Comparison of ENCODE assay signal across 8 mouse cellular contexts in the genomic region with DNA sequence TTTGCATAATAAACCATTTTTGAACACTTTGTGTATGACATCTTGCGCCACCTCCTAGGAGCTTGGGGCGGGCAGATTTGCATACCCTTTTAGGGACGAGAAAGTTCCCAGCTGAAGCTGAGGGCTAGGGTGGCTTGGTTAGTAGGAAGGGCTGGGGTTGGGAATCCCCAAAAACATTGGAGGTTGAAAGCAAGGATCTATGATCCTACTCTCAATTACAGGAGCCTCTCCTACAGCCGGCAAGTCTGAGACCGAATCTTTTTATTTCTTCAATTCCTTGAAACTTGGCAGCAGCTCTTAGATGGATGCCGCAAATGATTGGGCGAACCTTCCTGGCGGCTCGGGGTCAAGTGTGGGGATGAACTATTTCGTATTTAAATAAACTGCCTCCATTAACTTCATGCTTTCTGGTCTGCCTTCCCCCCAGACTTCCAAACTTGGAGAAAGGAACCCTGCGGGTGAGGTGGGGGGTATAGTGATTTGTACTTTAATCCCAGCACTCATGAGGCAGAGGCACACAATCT. TPM values are rescaled to one million over a fixed set of nuclear protein-coding genes. Genes with fewer than 3 reads are reported as not detected.
DNase-seq lines count a peak whose midpoint lies in the region; ATAC-seq and TF ChIP-seq lines count a peak whose summit lies in the region.

No protein-coding gene starts in this region.

- H3K9ac ChIP-seq in heart, adult 2 months (ENCODE audit: low read depth, low read length): peak overlapping the region; percentile 69
- peak overlapping the region; percentile 80 for H3K9ac ChIP-seq in hindbrain, embryonic 12.5 days
- H3K9ac ChIP-seq in liver, postnatal 0 days (replicated peaks): peak overlapping the region; percentile 74

- no peak; the same call in 1 of the 2 replicates for TF ChIP-seq POLR2A in heart, adult 2 months (IDR thresholded peaks at IDR 0.05; ENCODE audit: insufficient read depth, low read depth, low read length)

- WGBS in heart, adult 2 months: 35% methylated on average over 11 of the region's 11 CpGs
- 9% methylated on average over 11 of the region's 11 CpGs for WGBS in hindbrain, embryonic 12.5 days
- 45% methylated on average over 11 of the region's 11 CpGs for WGBS in liver, postnatal 0 days (ENCODE audit: insufficient replicate concordance)

- H3K9me3 ChIP-seq in E14TG2a.4 (ENCODE audit: low read length): peaks cover 4% of the 10 kb centered on the region; the same call in 1 of the 2 replicates
- no peaks in the 10 kb centered on the region for H3K9me3 ChIP-seq in hindbrain, embryonic 12.5 days (replicated peaks)
- no peaks in the 10 kb centered on the region for H3K9me3 ChIP-seq in liver, postnatal 0 days (ENCODE audit: low read length)

- no peaks in the 10 kb centered on the region for H3K79me2 ChIP-seq in heart, adult 2 months (replicated peaks; ENCODE audit: control insufficient read depth, insufficient read depth, low read length)

- H3K27ac ChIP-seq in heart, adult 2 months: peak overlapping the region; percentile 99
- peak overlapping the region; percentile 92 for H3K27ac ChIP-seq in hindbrain, embryonic 12.5 days
- peak overlapping the region; percentile 90 for H3K27ac ChIP-seq in liver, postnatal 0 days (ENCODE audit: low read depth)

- peak in 1 of 2 experiments; percentile 33 for DNase-seq in heart, adult 2 months
- no peak for DNase-seq in heart, postnatal 14 days
- no peak for DNase-seq in liver, postnatal 0 days
- DNase-seq in ovary, postnatal 14 days (ENCODE audit: low spot score): no peak
- no peak for DNase-seq in left cerebral cortex, postnatal 14 days (ENCODE audit: low spot score in 2 of 2)
- no peak for DNase-seq in cerebellum, postnatal 10 days

- intact Hi-C loops in heart, adult 2 months (cut with DNase I): no loop called here
- intact Hi-C loops in heart, postnatal 14 days (cut with DNase I): no loop called here
- intact Hi-C loops in left cerebral cortex, postnatal 14 days (cut with DNase I): no loop called here

- H3K4me3 ChIP-seq in heart, adult 2 months: peak overlapping the region; percentile 80
- peak overlapping the region; percentile 92 for H3K4me3 ChIP-seq in E14TG2a.4 (replicated peaks; ENCODE audit: low read length)
- H3K4me3 ChIP-seq in hindbrain, embryonic 12.5 days: peak overlapping the region; percentile 65
- H3K4me3 ChIP-seq in liver, postnatal 0 days (ENCODE audit: low read depth, low read length): peak overlapping the region; percentile 56

- peaks cover 3% of the 10 kb centered on the region for H3K36me3 ChIP-seq in heart, adult 2 months (ENCODE audit: control insufficient read depth, insufficient read depth, low read length)
- H3K36me3 ChIP-seq in E14TG2a.4 (ENCODE audit: insufficient read depth, low read length): 0 out of 2 replicates have a peak, but pooled peaks cover 9% of the 10 kb centered on the region
- H3K36me3 ChIP-seq in hindbrain, embryonic 12.5 days: no peaks in the 10 kb centered on the region
- H3K36me3 ChIP-seq in liver, postnatal 0 days (replicated peaks; ENCODE audit: insufficient read depth, low read length): no peaks in the 10 kb centered on the region

- peaks cover 13% of the 10 kb centered on the region for H3K4me1 ChIP-seq in heart, adult 2 months (ENCODE audit: control insufficient read depth, insufficient read depth, low read length)
- H3K4me1 ChIP-seq in E14TG2a.4 (replicated peaks; ENCODE audit: low read depth, low read length): peaks cover 74% of the 10 kb centered on the region
- H3K4me1 ChIP-seq in hindbrain, embryonic 12.5 days: peaks cover 79% of the 10 kb centered on the region
- H3K4me1 ChIP-seq in liver, postnatal 0 days (ENCODE audit: insufficient read depth): peaks cover 42% of the 10 kb centered on the region

- peak overlapping the region; percentile 65 for H3K4me2 ChIP-seq in hindbrain, embryonic 12.5 days (replicated peaks)
- H3K4me2 ChIP-seq in liver, postnatal 0 days (ENCODE audit: low read depth, low read length): peak overlapping the region; percentile 68

- no peak for ATAC-seq in hindbrain, embryonic 12.5 days (ENCODE audit: low FRiP score)
- ATAC-seq in liver, postnatal 0 days: no peak

- TF ChIP-seq EP300 in heart, adult 2 months (IDR thresholded peaks at IDR 0.05; ENCODE audit: insufficient read depth, low read depth, low read length): no peak
- TF ChIP-seq EP300 in liver, postnatal 0 days (IDR thresholded peaks at IDR 0.05; ENCODE audit: low read depth): no peak

- no peak for TF ChIP-seq CTCF in heart, adult 2 months (IDR thresholded peaks at IDR 0.05)
- TF ChIP-seq CTCF in E14TG2a.4 (conservative IDR thresholded peaks at IDR 0.05; ENCODE audit: low read length): no peak
- TF ChIP-seq CTCF in liver, postnatal 0 days (IDR thresholded peaks at IDR 0.05; ENCODE audit: low read depth): no peak

- H3K27me3 ChIP-seq in heart, adult 2 months (ENCODE audit: control insufficient read depth, insufficient read depth, low read length): no peaks in the 10 kb centered on the region
- peaks cover 60% of the 10 kb centered on the region for H3K27me3 ChIP-seq in E14TG2a.4 (ENCODE audit: insufficient read depth, low read length)
- peaks cover 8% of the 10 kb centered on the region for H3K27me3 ChIP-seq in hindbrain, embryonic 12.5 days
- H3K27me3 ChIP-seq in liver, postnatal 0 days (ENCODE audit: insufficient read depth, low read length): peaks cover 67% of the 10 kb centered on the region

RNA-seq across cellular contexts. Expression of a gene that starts 2.1 kb away (rescaled TPM):
- 10 to 100 TPM; 56.8 to 58.8 TPM for total RNA-seq in heart, adult 2 months (2021)
- 92.1 and 120 TPM in 2 replicates for polyA plus RNA-seq in heart, adult 2 months (2012; rRNA removed)
- 10 to 100 TPM; 85.4 to 93.7 TPM for total RNA-seq in heart, postnatal 14 days (2021)
- polyA plus RNA-seq in hindbrain, embryonic 12.5 days (2016; fragmentation: Nextera tagmentation; extraction: Ambion mirVana): 372 and 426 TPM in 2 replicates
- polyA plus RNA-seq in liver, postnatal 0 days (2015; fragmentation: Nextera tagmentation; extraction: Ambion mirVana): 77.3 and 79.1 TPM in 2 replicates
- total RNA-seq in left cerebral cortex, postnatal 14 days (2021): 10 to 100 TPM; 30.2 to 53.1 TPM

RNA-seq across cellular contexts. Expression of a gene that starts 26.8 kb away (rescaled TPM):
- total RNA-seq in heart, adult 2 months (2021): 1 to 10 TPM in 1 of 2 experiments, under 1 TPM in 1; 0.65 to 5.3 TPM
- polyA plus RNA-seq in heart, adult 2 months (2012; rRNA removed): 0.41 and 1.3 TPM in 2 replicates
- total RNA-seq in heart, postnatal 14 days (2021): 10 to 100 TPM in 1 of 2 experiments, 1 to 10 TPM in 1; 9.4 to 10.4 TPM
- polyA plus RNA-seq in hindbrain, embryonic 12.5 days (2016; fragmentation: Nextera tagmentation; extraction: Ambion mirVana): 7.0 and 7.9 TPM in 2 replicates
- polyA plus RNA-seq in liver, postnatal 0 days (2015; fragmentation: Nextera tagmentation; extraction: Ambion mirVana): 48.6 and 50.2 TPM in 2 replicates
- under 1 TPM; 0.90 to 0.93 TPM for total RNA-seq in left cerebral cortex, postnatal 14 days (2021)
